Mouse (Mus musculus) limb, embryonic 11.5 days (tissue): ENCODE measurements around the gene Itga6. TPM values are rescaled to one million over a fixed set of nuclear protein-coding genes. Genes with fewer than 3 reads are reported as not detected.

Source experiments
- ATAC-seq: fragments of 200-750 bp; cut with Nextera tagmentation; 2 replicates; pipeline ENCODE4 v1.8.0; 2017; ENCODE audit warnings: low read depth; ENCODE audit not compliant: insufficient number of reproducible peaks, low FRiP score, low TSS enrichment
- DNase-seq: peaks from one replicate; pipeline ENCODE4 v3.0.0-alpha.2; 2015; ENCODE audit warnings: low spot score
- H3K27ac ChIP-seq: fragments of 300-500 bp; sonication (generic); replicated peaks from 2 replicates; pipeline ENCODE4 v1.5.1; 2014; ENCODE audit warnings: low read depth, mild to moderate bottlenecking, low read length
- H3K27me3 ChIP-seq: fragments of 300-500 bp; sonication (generic); 2 replicates; pipeline ENCODE4 v1.6.1; 2014; ENCODE audit warnings: mild to moderate bottlenecking, low read length, mixed read lengths; ENCODE audit not compliant: control insufficient read depth, insufficient read depth
- H3K36me3 ChIP-seq: fragments of 300-500 bp; sonication (generic); 2 replicates; pipeline ENCODE4 v1.6.1; 2014; ENCODE audit warnings: mild to moderate bottlenecking, low read length, moderate library complexity, mixed read lengths; ENCODE audit not compliant: control insufficient read depth, insufficient read depth
- H3K4me1 ChIP-seq: fragments of 300-500 bp; sonication (generic); 2 replicates; pipeline ENCODE4 v1.6.1; 2014; ENCODE audit warnings: low read length, mixed read lengths; ENCODE audit not compliant: control insufficient read depth, insufficient read depth
- H3K4me2 ChIP-seq: fragments of 300-500 bp; sonication (generic); 2 replicates; pipeline ENCODE4 v1.6.1; 2014; ENCODE audit warnings: low read depth, mild to moderate bottlenecking, moderate library complexity; ENCODE audit not compliant: severe bottlenecking
- H3K4me3 ChIP-seq: fragments of 300-500 bp; sonication (generic); 2 replicates; pipeline ENCODE4 v1.5.1; 2014; ENCODE audit warnings: low read depth, low read length
- H3K9ac ChIP-seq: fragments of 300-500 bp; sonication (generic); 2 replicates; pipeline ENCODE4 v1.6.1; 2014; ENCODE audit warnings: mild to moderate bottlenecking, low read length
- H3K9me3 ChIP-seq: fragments of 300-500 bp; sonication (generic); 2 replicates; pipeline ENCODE4 v1.6.1; 2016; ENCODE audit warnings: low read length; ENCODE audit not compliant: control insufficient read depth
- WGBS: fragments of 180-500 bp; shearing (Covaris S2); extraction: QIAGEN DNeasy Blood & Tissue Kit; methylation state at CpG from one replicate; pipeline ENCODE4 v1.1.7; 2014; 5-methylcytosine and 5-hydroxymethylcytosine counted together
- polyA plus RNA-seq: library from polyadenylated mRNA; unstranded; fragments of >200 nt; fragmentation: Nextera tagmentation; extraction: Ambion mirVana; gene quantifications from 2 replicates; pipeline ENCODE4 v1.2.1, GENCODE M21; 2014

Itga6 gene
- polyA plus RNA-seq, 1 experiment from 2014 or later = 28.0 TPM

DNA sequence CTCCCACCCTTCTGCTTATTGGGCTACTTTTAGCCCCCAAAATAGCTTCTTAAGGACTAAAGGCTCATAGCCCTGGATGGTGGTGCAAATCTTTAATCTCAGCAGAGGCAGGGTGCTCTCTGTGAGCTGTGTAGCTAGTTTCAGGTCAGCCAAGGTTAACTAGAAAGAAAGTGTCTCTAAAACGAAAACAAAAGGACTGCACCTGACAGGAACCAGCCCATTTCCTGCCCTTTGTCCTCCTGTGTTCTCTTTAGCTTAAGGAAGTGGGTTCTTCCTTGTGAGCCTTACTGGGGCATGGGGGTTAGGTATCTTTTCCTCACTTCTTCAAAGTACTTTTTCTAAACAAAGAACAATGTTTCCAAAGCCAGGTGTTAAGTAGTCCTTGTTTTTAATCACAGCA lies 121.1 kb downstream of the Itga6 start:
- H3K9ac ChIP-seq = no peak overlapping the region
- no peak overlapping the region for H3K4me2 ChIP-seq
- no peaks in the 10 kb centered on the region for H3K36me3 ChIP-seq
- WGBS = 65% methylated on average over 1 of the region's 1 CpGs
- H3K9me3 ChIP-seq = no peaks in the 10 kb centered on the region
- DNase-seq (no peak), ATAC-seq (no peak)
- H3K27me3 ChIP-seq = no peaks in the 10 kb centered on the region
- no peak overlapping the region for H3K27ac ChIP-seq
- H3K4me1 ChIP-seq = 0 out of 2 replicates have a peak, but pooled peaks cover 3% of the 10 kb centered on the region
- H3K4me3 ChIP-seq = no peak overlapping the region

DNA sequence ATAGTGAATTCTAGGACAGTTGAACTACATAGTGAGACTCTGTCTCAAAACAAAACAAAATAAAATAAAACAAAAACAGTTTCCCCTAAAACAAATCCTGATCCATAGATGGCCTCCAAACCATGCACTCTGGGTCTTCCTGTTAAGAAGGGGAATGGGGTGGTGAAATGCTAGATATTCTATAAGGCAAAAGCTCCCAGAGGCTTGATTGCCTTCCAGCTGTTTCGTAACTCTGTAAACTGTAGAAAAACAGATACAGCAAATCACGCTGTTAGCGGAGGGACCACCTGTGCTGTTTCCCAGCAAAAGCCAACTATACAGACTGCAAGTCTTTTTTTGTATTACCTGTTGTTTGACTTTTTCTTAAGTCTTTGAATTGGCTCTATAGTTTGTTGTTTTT lies 121.6 kb downstream of the Itga6 start:
- no peak overlapping the region for H3K4me2 ChIP-seq
- H3K9me3 ChIP-seq = no peaks in the 10 kb centered on the region
- 64% methylated on average over 3 of the region's 3 CpGs for WGBS
- H3K36me3 ChIP-seq = no peaks in the 10 kb centered on the region
- DNase-seq (no peak), ATAC-seq (no peak)
- H3K27me3 ChIP-seq = no peaks in the 10 kb centered on the region
- 0 out of 2 replicates have a peak, but pooled peaks cover 3% of the 10 kb centered on the region for H3K4me1 ChIP-seq
- H3K9ac ChIP-seq = no peak overlapping the region
- no peak overlapping the region for H3K27ac ChIP-seq
- H3K4me3 ChIP-seq = no peak overlapping the region

GRCm38 (mm10) chr2:71867480-71867879 lies 122.1 kb downstream of the Itga6 start:
- no peak overlapping the region for H3K4me3 ChIP-seq
- no peaks in the 10 kb centered on the region for H3K27me3 ChIP-seq
- 0 out of 2 replicates have a peak, but pooled peaks cover 3% of the 10 kb centered on the region for H3K4me1 ChIP-seq
- H3K27ac ChIP-seq = no peak overlapping the region
- H3K9ac ChIP-seq = no peak overlapping the region
- H3K9me3 ChIP-seq = no peaks in the 10 kb centered on the region
- no peaks in the 10 kb centered on the region for H3K36me3 ChIP-seq
- ATAC-seq = no peak
- no peak overlapping the region for H3K4me2 ChIP-seq
- no peak for DNase-seq
- 43% methylated on average over 5 of the region's 5 CpGs for WGBS

GRCm38 (mm10) chr2:71868256-71868655 lies 122.8 kb downstream of the Itga6 start:
- H3K4me1 ChIP-seq = no peaks in the 10 kb centered on the region
- no peak overlapping the region for H3K4me3 ChIP-seq
- no peak overlapping the region for H3K9ac ChIP-seq
- H3K4me2 ChIP-seq = no peak overlapping the region
- DNase-seq (no peak), ATAC-seq (no peak)
- WGBS = 94% methylated on average over 1 of the region's 1 CpGs
- H3K36me3 ChIP-seq = no peaks in the 10 kb centered on the region
- H3K27ac ChIP-seq = no peak overlapping the region
- H3K27me3 ChIP-seq = no peaks in the 10 kb centered on the region
- no peaks in the 10 kb centered on the region for H3K9me3 ChIP-seq

- no peak overlapping the region for H3K9ac ChIP-seq
- H3K36me3 ChIP-seq = no peaks in the 10 kb centered on the region
- WGBS = 81% methylated on average over 10 of the region's 10 CpGs
- DNase-seq (no peak), ATAC-seq (no peak)
- H3K27ac ChIP-seq = no peak overlapping the region
- no peak overlapping the region for H3K4me2 ChIP-seq
- no peaks in the 10 kb centered on the region for H3K4me1 ChIP-seq
- H3K27me3 ChIP-seq = no peaks in the 10 kb centered on the region
- H3K9me3 ChIP-seq = no peaks in the 10 kb centered on the region
- H3K4me3 ChIP-seq = no peak overlapping the region
Measured at GRCm38 (mm10) chr2:71872141-71872540, 126.7 kb downstream of the Itga6 start.

DNA sequence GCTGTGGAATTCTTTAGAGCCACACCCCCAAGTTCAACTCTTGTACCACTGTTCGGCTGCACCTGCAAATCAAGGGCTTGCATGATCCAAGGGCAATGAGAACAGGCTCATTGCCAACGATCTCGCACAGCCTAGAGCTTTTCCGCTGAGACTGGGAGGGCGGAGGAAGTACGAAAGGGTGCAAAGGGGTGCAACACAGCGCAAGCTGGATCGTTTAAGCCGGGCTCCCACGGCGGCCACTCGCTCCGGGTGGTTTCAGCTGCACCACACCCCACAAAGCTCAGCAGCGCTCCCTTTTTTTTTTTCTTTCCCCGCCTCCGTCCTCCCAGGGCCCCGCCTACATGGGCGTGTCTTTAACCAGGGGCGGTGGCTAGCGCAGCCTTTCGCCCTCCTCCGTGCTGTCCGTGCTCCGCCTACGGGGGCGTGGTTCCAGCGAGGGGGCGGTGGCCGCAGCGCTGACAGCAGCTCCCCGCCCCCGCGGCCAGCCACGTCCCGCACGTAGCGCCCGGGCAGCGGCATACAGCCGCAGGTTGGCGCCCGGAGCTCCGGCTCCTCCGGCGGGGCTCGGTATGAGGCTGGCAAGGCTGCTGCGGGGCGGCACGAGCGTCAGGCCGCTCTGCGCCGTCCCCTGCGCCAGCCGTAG lies 127.5 kb downstream of the Itga6 start, which contains the start of gene Pdk1:
Gene Pdk1 (plus strand): TSS at position 424 of the 643 bp plus-strand sequence.
- peak within 1 kb of the TSS; percentile 59 for H3K9ac ChIP-seq
- peak within 1 kb of the TSS; percentile 60 for H3K4me2 ChIP-seq
- ATAC-seq (peak; percentile 95), DNase-seq (peak; percentile 99)
- H3K36me3 ChIP-seq = no peaks in the 10 kb centered on the region
- H3K4me1 ChIP-seq = no peaks in the 10 kb centered on the region
- peak within 1 kb of the TSS; percentile 62 for H3K4me3 ChIP-seq
- H3K9me3 ChIP-seq = no peaks in the 10 kb centered on the region
- WGBS = under 1% methylated on average over 53 of the region's 55 CpGs
- H3K27me3 ChIP-seq = no peaks in the 10 kb centered on the region
- peak within 1 kb of the TSS; percentile 49 for H3K27ac ChIP-seq

GRCm38 (mm10) chr2:71873474-71874322 lies 128.3 kb downstream of the Itga6 start:
- Histone ChIP-seq H3K9me3 (no peaks in the 10 kb centered on the region), H3K9ac (peak overlapping the region; percentile 59), H3K27me3 (no peaks in the 10 kb centered on the region), H3K4me2 (peak overlapping the region; percentile 60), H3K27ac (peak overlapping the region; percentile 49), H3K4me3 (peak overlapping the region; percentile 62), H3K4me1 (no peaks in the 10 kb centered on the region), H3K36me3 (no peaks in the 10 kb centered on the region)
- 4% methylated on average over 49 of the region's 51 CpGs for WGBS
- DNase-seq (peak; percentile 74), ATAC-seq (peak; percentile 77)

DNA sequence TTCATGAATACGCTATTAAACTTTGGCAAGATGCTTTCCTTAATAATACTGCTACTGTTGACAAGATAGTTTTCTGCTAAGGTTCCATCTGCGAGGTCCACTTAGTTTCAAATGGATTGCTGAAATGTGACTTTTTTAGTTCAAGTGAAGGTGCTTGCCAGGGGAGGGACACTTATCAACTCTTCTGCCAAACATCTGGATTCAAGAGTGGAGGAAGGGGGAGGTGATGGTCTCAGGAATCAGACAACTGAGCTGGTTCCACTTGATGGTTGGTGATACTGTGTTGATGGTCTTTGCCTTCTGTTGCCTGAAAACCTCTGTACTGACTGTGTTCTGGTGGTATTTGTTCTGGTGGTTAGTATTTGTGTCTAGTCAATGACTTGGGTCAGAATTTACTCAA lies 129.0 kb downstream of the Itga6 start:
- no peak overlapping the region for H3K27ac ChIP-seq
- H3K4me2 ChIP-seq = peak overlapping the region; percentile 60
- no peak for DNase-seq
- no peaks in the 10 kb centered on the region for H3K4me1 ChIP-seq
- no peak overlapping the region for H3K4me3 ChIP-seq
- no peaks in the 10 kb centered on the region for H3K36me3 ChIP-seq
- no peaks in the 10 kb centered on the region for H3K9me3 ChIP-seq
- no peak overlapping the region for H3K9ac ChIP-seq
- ATAC-seq = no peak
- 79% methylated on average over 2 of the region's 2 CpGs for WGBS
- H3K27me3 ChIP-seq = no peaks in the 10 kb centered on the region
